Mouse (Mus musculus) heart, adult 2 months (tissue): ENCODE results near the gene Wipf1. TPM values are rescaled to one million over a fixed set of nuclear protein-coding genes. Genes with fewer than 3 reads are reported as not detected.

ENCODE experiments used
- DNase-seq, 2 experiments: peaks; one replicate each; pipeline ENCODE4 v3.0.0; 2021
- H3K27ac ChIP-seq: fragments of 200-600 bp; 2 replicates; pipeline ENCODE4 v1.8.1; 2022
- H3K27me3 ChIP-seq: fragments of 200-500 bp; 2 replicates; pipeline ENCODE4 v1.6.1; 2012; ENCODE audit warnings: mild to moderate bottlenecking, low read length, inconsistent platforms, mixed read lengths; ENCODE audit not compliant: control insufficient read depth, insufficient read depth
- H3K36me3 ChIP-seq: fragments of 200-500 bp; 2 replicates; pipeline ENCODE4 v1.6.1; 2012; ENCODE audit warnings: low read length, inconsistent platforms; ENCODE audit not compliant: control insufficient read depth, insufficient read depth
- H3K4me1 ChIP-seq: fragments of 200-500 bp; 2 replicates; pipeline ENCODE4 v1.6.1; 2011; ENCODE audit warnings: low read length; ENCODE audit not compliant: control insufficient read depth, insufficient read depth
- H3K4me3 ChIP-seq: fragments of 200-600 bp; 2 replicates; pipeline ENCODE4 v1.8.1; 2022
- H3K79me2 ChIP-seq: fragments of 200-500 bp; replicated peaks from 2 replicates; pipeline ENCODE4 v1.6.1; 2012; ENCODE audit warnings: mild to moderate bottlenecking, inconsistent platforms, low read length, moderate library complexity, mixed read lengths; ENCODE audit not compliant: control insufficient read depth, insufficient read depth
- H3K9ac ChIP-seq: fragments of 200-500 bp; 2 replicates; pipeline ENCODE4 v1.6.1; 2012; ENCODE audit warnings: low read depth, mild to moderate bottlenecking, control low read depth, inconsistent platforms, low read length, mixed read lengths
- CTCF ChIP-seq: fragments of 200-600 bp; IDR thresholded peaks from 2 replicates; pipeline ENCODE4 v1.8.1; 2022; ENCODE audit warnings: antibody characterized with exemption, mild to moderate bottlenecking, moderate library complexity
- EP300 ChIP-seq: fragments of 200-500 bp; IDR thresholded peaks from 2 replicates; pipeline ENCODE4 v1.6.1; 2011; ENCODE audit warnings: low read depth, low read length, control low read depth; ENCODE audit not compliant: insufficient read depth
- POLR2A ChIP-seq: fragments of 200-500 bp; IDR thresholded peaks from 2 replicates; pipeline ENCODE4 v1.6.1; 2011; ENCODE audit warnings: mild to moderate bottlenecking, low read depth, low read length, control low read depth; ENCODE audit not compliant: insufficient read depth
- WGBS: fragments of 180-500 bp; shearing (Covaris S2); methylation state at CpG from one replicate; pipeline ENCODE4 v1.1.7; 2018; 5-methylcytosine and 5-hydroxymethylcytosine counted together
- intact Hi-C: fragments of 180-260 bp; cut with DNase I; formaldehyde crosslinking; loops from one replicate; pipeline ENCODE4 v1.15.1; 2025
- polyA plus RNA-seq: library from polyadenylated mRNA; depleted of rRNA; stranded (reverse); fragments of >200 nt; gene quantifications from 2 replicates; pipeline ENCODE4 v1.2.3, GENCODE M21; 2012
- total RNA-seq, 2 experiments: library from RNA; stranded (reverse); gene quantifications; 2 replicates each; pipeline ENCODE4 v1.2.3; 2021

Gene Wipf1
- total and polyA plus RNA-seq, 3 experiments = 6.6 to 17.0 (median 12.9) TPM

DNA sequence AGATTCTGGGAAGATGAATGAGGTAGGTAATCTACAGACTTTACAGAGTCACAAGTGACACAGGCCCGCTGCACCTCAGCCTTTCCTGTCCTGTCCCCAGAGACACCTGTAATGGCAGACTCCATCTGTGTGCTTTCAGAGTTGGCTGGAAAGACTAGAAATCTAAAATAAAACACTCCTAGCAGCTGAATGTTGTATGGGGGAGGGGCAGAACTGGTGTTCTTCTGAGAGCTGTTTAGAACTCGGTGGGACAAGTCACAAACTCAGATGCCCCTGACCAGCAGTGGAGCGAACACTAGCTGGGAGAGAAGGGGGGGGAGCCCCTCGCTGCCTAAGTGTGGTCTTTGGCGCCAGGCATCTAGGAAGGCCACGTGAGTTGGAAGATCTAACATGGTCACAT, 42.4 kb upstream of the Wipf1 start:
- Histone ChIP-seq H3K4me1 (no peaks in the 10 kb centered on the region), H3K4me3 (no peak overlapping the region), H3K27ac (no peak overlapping the region), H3K36me3 (no peaks in the 10 kb centered on the region), H3K9ac (no peak overlapping the region), H3K27me3 (no peaks in the 10 kb centered on the region), H3K79me2 (no peaks in the 10 kb centered on the region)
- WGBS = 69% methylated on average over 6 of the region's 6 CpGs
- no peak for DNase-seq
- intact Hi-C loops = no loop called here
- no peak for TF ChIP-seq EP300
- no peak for TF ChIP-seq CTCF
- no peak for TF ChIP-seq POLR2A

DNA sequence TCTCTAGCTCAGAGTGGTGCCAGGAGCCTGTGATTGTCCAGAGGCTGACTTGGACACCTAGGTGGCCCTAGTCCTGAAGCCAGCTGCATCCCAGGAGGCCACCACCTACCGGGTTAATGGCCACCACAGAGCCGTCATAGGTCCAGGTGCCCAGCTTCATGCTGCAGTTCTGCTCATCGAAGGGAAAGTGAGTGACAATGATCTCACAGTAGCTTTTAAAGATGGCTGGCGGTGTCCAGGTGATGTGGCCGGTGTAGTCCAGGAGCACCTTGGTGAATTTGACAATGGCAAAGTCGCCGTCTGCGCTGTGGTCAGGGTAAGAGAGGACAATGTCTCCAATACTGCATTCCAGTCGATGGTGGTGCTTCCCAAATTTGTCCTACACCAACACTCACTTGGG, 41.8 kb upstream of the Wipf1 start:
- intact Hi-C loops = no loop called here
- DNase-seq = no peak
- WGBS = 89% methylated on average over 9 of the region's 9 CpGs
- H3K27ac ChIP-seq = no peak overlapping the region
- H3K36me3 ChIP-seq = no peaks in the 10 kb centered on the region
- no peaks in the 10 kb centered on the region for H3K79me2 ChIP-seq
- TF ChIP-seq CTCF (no peak), POLR2A (no peak), EP300 (no peak)
- no peaks in the 10 kb centered on the region for H3K4me1 ChIP-seq
- H3K9ac ChIP-seq = no peak overlapping the region
- no peak overlapping the region for H3K4me3 ChIP-seq
- H3K27me3 ChIP-seq = no peaks in the 10 kb centered on the region

DNA sequence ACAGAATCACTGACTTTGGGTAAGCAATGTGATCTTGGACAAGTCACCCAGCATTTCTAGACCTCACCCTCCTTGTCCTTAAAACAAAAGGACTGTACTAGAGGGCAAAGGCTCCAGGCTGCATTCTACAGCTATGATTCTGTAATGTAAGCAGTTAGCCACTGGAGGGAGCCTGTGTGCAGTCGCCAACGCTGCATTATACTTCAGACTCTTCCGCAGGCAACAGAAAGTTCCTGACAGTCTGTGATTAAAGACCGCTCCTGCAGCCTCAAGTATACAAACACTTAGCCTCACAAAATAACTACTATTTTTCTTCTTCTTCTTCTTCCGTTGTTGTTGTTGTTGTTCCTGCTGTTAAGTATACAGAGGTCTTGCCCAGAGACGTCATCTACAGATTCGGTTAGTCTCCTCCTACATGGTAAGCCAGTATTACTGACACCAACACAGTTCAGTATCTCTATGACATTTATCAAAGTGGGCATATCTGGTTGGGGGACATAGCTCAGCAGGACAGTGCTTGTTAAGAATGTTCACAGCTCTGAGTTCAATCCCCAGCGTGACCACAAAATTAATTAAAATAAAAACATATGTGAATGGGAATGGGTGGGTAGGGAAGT, 37.6 kb upstream of the Wipf1 start:
- H3K4me3 ChIP-seq = peak overlapping the region; percentile 42
- no peaks in the 10 kb centered on the region for H3K36me3 ChIP-seq
- no peaks in the 10 kb centered on the region for H3K79me2 ChIP-seq
- no peaks in the 10 kb centered on the region for H3K27me3 ChIP-seq
- WGBS = 14% methylated on average over 8 of the region's 8 CpGs
- H3K4me1 ChIP-seq = no peaks in the 10 kb centered on the region
- DNase-seq = peak in 1 of 2 experiments; percentile 51
- H3K9ac ChIP-seq = no peak overlapping the region
- intact Hi-C loops = no loop called here
- H3K27ac ChIP-seq = no peak overlapping the region
- TF ChIP-seq POLR2A = no peak
- no peak; the same call in none of the 2 replicates for TF ChIP-seq CTCF
- TF ChIP-seq EP300 = peak; percentile 53; the same call in 1 of the 2 replicates

DNA sequence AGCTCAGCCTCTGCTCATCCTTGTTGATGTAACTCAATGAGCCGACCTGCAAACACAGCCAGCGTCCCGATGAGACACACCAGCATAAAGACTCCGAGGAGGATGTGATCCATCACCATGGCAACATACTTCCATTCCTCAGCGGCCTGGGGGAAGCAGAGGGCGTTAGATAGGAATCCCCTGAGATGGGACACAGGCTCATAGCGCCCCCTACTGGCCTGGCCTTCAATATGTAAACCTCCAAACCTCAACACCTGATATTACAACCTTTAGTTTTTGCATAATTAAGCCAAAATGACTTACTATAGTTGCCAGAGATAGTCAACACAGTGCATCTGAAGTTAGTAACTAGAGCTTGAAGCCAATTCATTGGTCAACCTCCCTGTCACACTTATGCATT, 36.6 kb upstream of the Wipf1 start:
- no peaks in the 10 kb centered on the region for H3K79me2 ChIP-seq
- no peak overlapping the region for H3K9ac ChIP-seq
- no peak overlapping the region for H3K27ac ChIP-seq
- WGBS = 13% methylated on average over 7 of the region's 7 CpGs
- DNase-seq = no peak
- no peaks in the 10 kb centered on the region for H3K36me3 ChIP-seq
- TF ChIP-seq CTCF (peak; percentile 58), POLR2A (no peak), EP300 (no peak)
- peaks cover 2% of the 10 kb centered on the region; the same call in 1 of the 2 replicates for H3K4me1 ChIP-seq
- intact Hi-C loops = no loop called here
- H3K4me3 ChIP-seq = no peak overlapping the region
- H3K27me3 ChIP-seq = no peaks in the 10 kb centered on the region

DNA sequence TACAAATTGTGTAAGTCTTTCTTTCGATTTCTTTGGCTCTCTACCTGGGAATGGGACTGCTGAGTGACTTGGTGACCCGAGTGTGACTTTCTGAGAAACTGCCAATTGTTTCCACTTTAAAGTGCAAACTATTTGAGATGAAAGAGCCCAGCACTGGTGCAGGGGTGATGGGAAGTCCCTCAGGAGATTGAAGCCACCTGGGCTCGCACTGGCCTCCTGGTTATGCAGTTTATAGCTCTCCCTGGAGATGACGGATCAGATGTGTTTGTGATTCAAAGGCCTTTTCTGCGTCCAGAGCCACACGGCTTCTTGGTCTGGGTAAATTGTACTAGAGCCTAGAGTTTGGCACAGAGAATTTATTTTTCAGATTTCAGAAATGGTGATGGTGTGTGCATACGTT, 34.2 kb upstream of the Wipf1 start:
- Histone ChIP-seq H3K4me3 (no peak overlapping the region), H3K4me1 (peaks cover 4% of the 10 kb centered on the region), H3K27ac (no peak overlapping the region), H3K27me3 (no peaks in the 10 kb centered on the region), H3K36me3 (no peaks in the 10 kb centered on the region), H3K79me2 (no peaks in the 10 kb centered on the region), H3K9ac (no peak overlapping the region)
- intact Hi-C loops = no loop called here
- no peak for DNase-seq
- WGBS = 75% methylated on average over 7 of the region's 7 CpGs
- TF ChIP-seq POLR2A = no peak
- no peak for TF ChIP-seq CTCF
- TF ChIP-seq EP300 = no peak

DNA sequence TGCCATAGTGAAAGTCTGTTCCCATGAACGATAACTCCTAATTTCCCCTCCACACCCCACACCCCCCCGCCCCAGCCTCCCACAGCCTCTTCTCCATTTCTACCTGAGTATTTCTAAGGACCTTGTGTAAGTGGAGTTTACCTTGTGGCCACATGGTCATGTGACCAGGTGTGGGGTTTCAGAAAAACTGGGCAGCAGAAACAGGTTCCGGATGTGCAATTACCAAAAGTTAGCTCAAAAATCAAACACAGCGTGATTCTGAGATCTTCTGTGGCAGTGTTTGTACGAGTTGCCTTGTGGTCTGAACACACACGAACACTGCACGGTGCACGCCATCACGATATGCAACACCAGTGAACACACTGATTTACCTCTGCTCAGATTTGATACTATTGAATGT, 33.1 kb upstream of the Wipf1 start:
- Histone ChIP-seq H3K36me3 (no peaks in the 10 kb centered on the region), H3K79me2 (no peaks in the 10 kb centered on the region), H3K4me3 (no peak overlapping the region), H3K27me3 (no peaks in the 10 kb centered on the region), H3K9ac (no peak overlapping the region), H3K27ac (no peak overlapping the region), H3K4me1 (peaks cover 4% of the 10 kb centered on the region)
- intact Hi-C loops = no loop called here
- no peak for TF ChIP-seq POLR2A
- no peak for TF ChIP-seq CTCF
- no peak for TF ChIP-seq EP300
- 96% methylated on average over 9 of the region's 9 CpGs for WGBS
- no peak for DNase-seq
